ENCODE assay signal across 18 mouse cellular contexts in the genomic region with DNA sequence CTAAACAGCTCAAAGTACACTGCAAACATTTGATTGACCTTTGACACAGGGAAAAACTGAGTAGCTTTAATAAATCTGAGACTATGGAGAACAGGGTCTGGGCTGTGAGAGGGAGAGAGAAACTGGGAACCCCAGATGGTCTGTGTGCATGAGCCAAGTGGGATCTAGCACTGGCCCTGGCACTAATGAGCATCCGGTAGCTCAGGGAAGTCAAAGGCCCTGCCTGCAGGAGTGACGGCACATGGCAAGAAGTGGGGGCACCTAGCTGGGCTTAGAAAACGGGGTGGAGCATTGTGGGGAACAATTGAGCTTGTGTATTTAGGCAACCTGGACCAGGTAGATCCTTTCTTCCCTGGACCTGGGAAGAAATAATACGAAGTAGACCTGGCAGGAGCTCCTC. TPM values are rescaled to one million over a fixed set of nuclear protein-coding genes. Genes with fewer than 3 reads are reported as not detected.
DNase-seq lines count a peak whose midpoint lies in the region; ATAC-seq and TF ChIP-seq lines count a peak whose summit lies in the region.
"Had no signal": no experiment of that assay in that cellular context is flagged by ENCODE, and none has a peak within 500 bp of the region (broad histone marks: within the 10 kb centered on the region; RNA-seq: fewer than 3 reads in every experiment).

No protein-coding gene starts in this region.

- no peak for DNase-seq in layer of hippocampus, adult 2 months (ENCODE audit: low spot score in 2 of 2)
- DNase-seq in layer of hippocampus, adult 9-11 months = no peak
- DNase-seq in lung, postnatal 25 days (ENCODE audit: low spot score) = no peak
- peak; percentile 69 for DNase-seq in cerebellum, adult 9-10 months
- no peak for DNase-seq in adrenal gland, adult 2 months
- DNase-seq: lung, postnatal 4 days; right cerebral cortex, postnatal 14 days; thymus, postnatal 4 days had no signal

- peak; percentile 27; the same call in 1 of the 2 replicates for ATAC-seq in lung, embryonic 16.5 days (ENCODE audit: low read depth)
- no peak for ATAC-seq in stomach, embryonic 16.5 days (ENCODE audit: insufficient read depth, low FRiP score)
- ATAC-seq in monocyte, adult 5-6 weeks (replicated peaks; ENCODE audit: insufficient number of reproducible peaks, low FRiP score, low TSS enrichment, poor library complexity, severe bottlenecking) = no peak

- no peak for TF ChIP-seq CTCF in layer of hippocampus, adult 2 months (conservative IDR thresholded peaks at IDR 0.05)

- no peak overlapping the region for H3K9ac ChIP-seq in lung, embryonic 16.5 days (ENCODE audit: low read length)
- peak overlapping the region; percentile 39; the same call in 1 of the 2 replicates for H3K9ac ChIP-seq in stomach, embryonic 16.5 days (ENCODE audit: low read length)
- H3K9ac ChIP-seq: embryonic facial prominence, embryonic 12.5 days; heart, embryonic 15.5 days; neural tube, embryonic 13.5 days had no signal

- H3K27me3 ChIP-seq in lung, embryonic 16.5 days (ENCODE audit: control insufficient read depth, insufficient read depth, low read depth, low read length) = no peaks in the 10 kb centered on the region
- no peaks in the 10 kb centered on the region for H3K27me3 ChIP-seq in stomach, embryonic 16.5 days (ENCODE audit: control insufficient read depth, insufficient read depth, low read length)
- H3K27me3 ChIP-seq: embryonic facial prominence, embryonic 12.5 days; heart, embryonic 15.5 days; neural tube, embryonic 13.5 days had no signal

- peaks cover 10% of the 10 kb centered on the region for H3K4me1 ChIP-seq in lung, embryonic 16.5 days (replicated peaks; ENCODE audit: control insufficient read depth, insufficient read depth, low read length)
- peaks cover 26% of the 10 kb centered on the region for H3K4me1 ChIP-seq in stomach, embryonic 16.5 days (ENCODE audit: control insufficient read depth, insufficient read depth, low read length)
- H3K4me1 ChIP-seq: embryonic facial prominence, embryonic 12.5 days; heart, embryonic 15.5 days; neural tube, embryonic 13.5 days had no signal

- H3K9me3 ChIP-seq in lung, embryonic 16.5 days (ENCODE audit: control insufficient read depth, low read length) = no peaks in the 10 kb centered on the region
- H3K9me3 ChIP-seq in stomach, embryonic 16.5 days (replicated peaks; ENCODE audit: control insufficient read depth, low read length) = no peaks in the 10 kb centered on the region
- H3K9me3 ChIP-seq: embryonic facial prominence, embryonic 12.5 days; heart, embryonic 15.5 days; hindbrain, embryonic 10.5 days; neural tube, embryonic 13.5 days had no signal

- no peak overlapping the region for H3K4me3 ChIP-seq in layer of hippocampus, adult 2 months
- no peak overlapping the region for H3K4me3 ChIP-seq in lung, embryonic 16.5 days (ENCODE audit: low read length)
- H3K4me3 ChIP-seq in stomach, embryonic 16.5 days (replicated peaks; ENCODE audit: low read length) = no peak overlapping the region
- H3K4me3 ChIP-seq: embryonic facial prominence, embryonic 12.5 days; heart, adult 2 months; heart, embryonic 15.5 days; hindbrain, embryonic 10.5 days; neural tube, embryonic 13.5 days had no signal

- no peak overlapping the region for H3K4me2 ChIP-seq in lung, embryonic 16.5 days (ENCODE audit: low read depth, low read length)
- no peak overlapping the region for H3K4me2 ChIP-seq in stomach, embryonic 16.5 days (ENCODE audit: low read depth, low read length)
- H3K4me2 ChIP-seq: embryonic facial prominence, embryonic 12.5 days; heart, embryonic 15.5 days; midbrain, embryonic 11.5 days; neural tube, embryonic 13.5 days had no signal

- WGBS in lung, embryonic 16.5 days = 41% methylated on average over 4 of the region's 4 CpGs
- 61% methylated on average over 4 of the region's 4 CpGs for WGBS in stomach, embryonic 16.5 days

- H3K27ac ChIP-seq in layer of hippocampus, adult 2 months = peak overlapping the region; percentile 32; the same call in 1 of the 2 replicates
- peak overlapping the region; percentile 76 for H3K27ac ChIP-seq in lung, embryonic 16.5 days (ENCODE audit: low read length)
- peak overlapping the region; percentile 84 for H3K27ac ChIP-seq in stomach, embryonic 16.5 days (ENCODE audit: low read length)
- H3K27ac ChIP-seq: embryonic facial prominence, embryonic 12.5 days; heart, adult 2 months; heart, embryonic 15.5 days; neural tube, embryonic 13.5 days had no signal

- H3K36me3 ChIP-seq in lung, embryonic 16.5 days (ENCODE audit: control insufficient read depth, insufficient read depth, low read length) = no peaks in the 10 kb centered on the region
- H3K36me3 ChIP-seq in stomach, embryonic 16.5 days (ENCODE audit: control insufficient read depth, insufficient read depth, low read length) = no peaks in the 10 kb centered on the region
- H3K36me3 ChIP-seq: embryonic facial prominence, embryonic 12.5 days; heart, embryonic 15.5 days; hindbrain, embryonic 10.5 days; neural tube, embryonic 13.5 days had no signal

RNA-seq across cellular contexts. Expression of a gene that starts 25.1 kb away (rescaled TPM):
- total RNA-seq in layer of hippocampus, adult 2 months (2021) = 10 to 100 TPM; 28.3 to 32.0 TPM
- 3.8 and 4.3 TPM in 2 replicates for polyA plus RNA-seq in lung, embryonic 16.5 days (2015; fragmentation: Nextera tagmentation; extraction: Ambion mirVana)
- polyA plus RNA-seq in stomach, embryonic 16.5 days (2015; fragmentation: Nextera tagmentation; extraction: Ambion mirVana) = 7.2 and 10.2 TPM in 2 replicates
- 0.10 TPM in 1 of 3 replicates, not detected in the others for total RNA-seq in monocyte, adult 5-6 weeks (2017)
- 10 to 100 TPM; 15.0 to 18.2 TPM for total RNA-seq in adrenal gland, adult 2 months (2021)
- 33.2 and 49.0 TPM in 2 replicates for polyA plus RNA-seq in adrenal gland, adult 2 months (2012; rRNA removed)
- total RNA-seq: common myeloid progenitor, adult 5-6 weeks had no signal

Comparison
In these comparisons a context has a peak if more than half of its experiments do, and no peak if none do; other contexts are left out.
1. H3K27ac ChIP-seq: peak in every context shown above with its lines; median percentile 84 in stomach, embryonic 16.5 days; 76 in lung, embryonic 16.5 days; 32 in layer of hippocampus, adult 2 months.
2. RNA of a gene that starts 25.1 kb away (total RNA-seq): 28.3 to 32.0 TPM in layer of hippocampus, adult 2 months and 15.0 to 18.2 TPM in adrenal gland, adult 2 months; 0.10 TPM in monocyte, adult 5-6 weeks; every median in the first group is over 10 times any median in the second.